Comparison of ENCODE assay signal across 11 mouse cellular contexts in the genomic region with DNA sequence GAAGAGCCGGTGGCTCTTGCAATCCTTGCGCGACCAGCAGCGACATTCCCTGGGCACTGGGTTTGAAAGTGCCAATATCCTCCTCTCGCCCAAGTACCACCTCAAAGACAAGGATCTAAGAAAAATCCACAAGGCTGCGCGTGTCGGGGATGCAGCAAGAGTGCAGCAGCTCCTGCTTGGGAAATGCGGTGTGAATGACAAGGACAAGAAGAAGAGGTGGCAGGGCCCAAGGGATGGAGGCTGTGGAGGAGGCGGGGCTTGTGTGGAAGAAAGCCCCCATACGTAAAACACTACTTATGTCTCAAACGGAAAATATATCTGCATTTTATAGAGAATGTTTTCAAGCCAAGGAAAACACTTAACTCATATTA.
DNase-seq lines count a peak whose midpoint lies in the region; ATAC-seq and TF ChIP-seq lines count a peak whose summit lies in the region.
"Had no signal": no experiment of that assay in that cellular context is flagged by ENCODE, and none has a peak within 500 bp of the region (broad histone marks: within the 10 kb centered on the region; RNA-seq: fewer than 3 reads in every experiment).

No protein-coding gene starts in this region.

- no peak for TF ChIP-seq POLR2A in cortical plate, adult 2 months (IDR thresholded peaks at IDR 0.05; ENCODE audit: extremely low read depth, insufficient read depth, low read length)

- no peaks in the 10 kb centered on the region for H3K9me3 ChIP-seq in embryonic facial prominence, embryonic 12.5 days
- no peaks in the 10 kb centered on the region for H3K9me3 ChIP-seq in hindbrain, embryonic 11.5 days (ENCODE audit: control insufficient read depth, low read length)
- no peaks in the 10 kb centered on the region for H3K9me3 ChIP-seq in midbrain, embryonic 12.5 days
- no peaks in the 10 kb centered on the region for H3K9me3 ChIP-seq in heart, embryonic 12.5 days (replicated peaks)
- no peaks in the 10 kb centered on the region for H3K9me3 ChIP-seq in liver, embryonic 11.5 days (ENCODE audit: control insufficient read depth, low read length)
- H3K9me3 ChIP-seq: limb, embryonic 15.5 days had no signal

- intact Hi-C loops in heart, postnatal 10 days (cut with DNase I), result no loop called here

- H3K9ac ChIP-seq in embryonic facial prominence, embryonic 12.5 days, result no peak overlapping the region
- no peak overlapping the region for H3K9ac ChIP-seq in hindbrain, embryonic 11.5 days (ENCODE audit: low read depth, low read length)
- H3K9ac ChIP-seq in midbrain, embryonic 12.5 days (replicated peaks), result no peak overlapping the region
- H3K9ac ChIP-seq in heart, embryonic 12.5 days, result no peak overlapping the region
- H3K9ac ChIP-seq in liver, embryonic 11.5 days (ENCODE audit: low read depth, low read length), result no peak overlapping the region
- H3K9ac ChIP-seq: limb, embryonic 15.5 days had no signal

- peak overlapping the region; percentile 32 for H3K4me2 ChIP-seq in embryonic facial prominence, embryonic 12.5 days (replicated peaks)
- H3K4me2 ChIP-seq in hindbrain, embryonic 11.5 days (replicated peaks; ENCODE audit: low read depth, low read length), result peak overlapping the region; percentile 16; the same call in 1 of the 2 replicates
- peak overlapping the region; percentile 52 for H3K4me2 ChIP-seq in midbrain, embryonic 12.5 days (replicated peaks)
- no peak overlapping the region for H3K4me2 ChIP-seq in heart, embryonic 12.5 days
- no peak overlapping the region for H3K4me2 ChIP-seq in liver, embryonic 11.5 days
- H3K4me2 ChIP-seq: limb, embryonic 15.5 days had no signal

- WGBS in embryonic facial prominence, embryonic 12.5 days, result 47% methylated on average over 12 of the region's 12 CpGs
- 53% methylated on average over 12 of the region's 12 CpGs for WGBS in hindbrain, embryonic 11.5 days
- 41% methylated on average over 12 of the region's 12 CpGs for WGBS in midbrain, embryonic 12.5 days
- WGBS in heart, embryonic 12.5 days, result 47% methylated on average over 12 of the region's 12 CpGs
- WGBS in liver, embryonic 11.5 days, result 50% methylated on average over 12 of the region's 12 CpGs

- ATAC-seq in embryonic facial prominence, embryonic 12.5 days (ENCODE audit: insufficient number of reproducible peaks, insufficient read depth, low FRiP score, low TSS enrichment), result no peak
- no peak for ATAC-seq in hindbrain, embryonic 11.5 days (ENCODE audit: low FRiP score)
- peak; percentile 27; the same call in 1 of the 2 replicates for ATAC-seq in midbrain, embryonic 12.5 days (ENCODE audit: low FRiP score, low read depth)
- ATAC-seq in heart, embryonic 12.5 days (ENCODE audit: insufficient number of reproducible peaks, low FRiP score), result no peak
- ATAC-seq in liver, embryonic 11.5 days (replicated peaks; ENCODE audit: low FRiP score), result no peak

- H3K4me1 ChIP-seq in cortical plate, adult 2 months (ENCODE audit: control insufficient read depth, insufficient read depth, low read length), result no peaks in the 10 kb centered on the region
- H3K4me1 ChIP-seq in embryonic facial prominence, embryonic 12.5 days, result no peaks in the 10 kb centered on the region
- no peaks in the 10 kb centered on the region for H3K4me1 ChIP-seq in hindbrain, embryonic 11.5 days (replicated peaks; ENCODE audit: control insufficient read depth, insufficient read depth, low read length)
- H3K4me1 ChIP-seq in midbrain, embryonic 12.5 days, result 0 out of 2 replicates have a peak, but pooled peaks cover 5% of the 10 kb centered on the region
- no peaks in the 10 kb centered on the region for H3K4me1 ChIP-seq in heart, embryonic 12.5 days (replicated peaks)
- no peaks in the 10 kb centered on the region for H3K4me1 ChIP-seq in liver, embryonic 11.5 days (replicated peaks; ENCODE audit: control insufficient read depth, insufficient read depth, low read length)
- H3K4me1 ChIP-seq: limb, embryonic 15.5 days had no signal

- no peaks in the 10 kb centered on the region for H3K27me3 ChIP-seq in embryonic facial prominence, embryonic 12.5 days
- H3K27me3 ChIP-seq in hindbrain, embryonic 11.5 days (ENCODE audit: control insufficient read depth, insufficient read depth, low read length), result no peaks in the 10 kb centered on the region
- H3K27me3 ChIP-seq in midbrain, embryonic 12.5 days, result no peaks in the 10 kb centered on the region
- no peaks in the 10 kb centered on the region; the same call in 1 of the 2 replicates for H3K27me3 ChIP-seq in heart, embryonic 12.5 days (replicated peaks)
- H3K27me3 ChIP-seq in liver, embryonic 11.5 days (replicated peaks; ENCODE audit: control insufficient read depth, insufficient read depth, low read length), result no peaks in the 10 kb centered on the region
- H3K27me3 ChIP-seq: limb, embryonic 15.5 days had no signal

- H3K27ac ChIP-seq in cortical plate, adult 2 months (ENCODE audit: insufficient read depth, low read length), result no peak overlapping the region
- H3K27ac ChIP-seq in embryonic facial prominence, embryonic 12.5 days, result no peak overlapping the region
- no peak overlapping the region for H3K27ac ChIP-seq in hindbrain, embryonic 11.5 days (ENCODE audit: low read depth, low read length)
- no peak overlapping the region for H3K27ac ChIP-seq in midbrain, embryonic 12.5 days (replicated peaks)
- H3K27ac ChIP-seq in heart, embryonic 12.5 days (ENCODE audit: poor library complexity, severe bottlenecking), result no peak overlapping the region
- H3K27ac ChIP-seq in liver, embryonic 11.5 days (ENCODE audit: low read depth, low read length), result no peak overlapping the region
- H3K27ac ChIP-seq: limb, embryonic 15.5 days had no signal

- H3K36me3 ChIP-seq in embryonic facial prominence, embryonic 12.5 days, result no peaks in the 10 kb centered on the region
- H3K36me3 ChIP-seq in hindbrain, embryonic 11.5 days (ENCODE audit: control insufficient read depth, insufficient read depth, low read length), result no peaks in the 10 kb centered on the region
- no peaks in the 10 kb centered on the region for H3K36me3 ChIP-seq in midbrain, embryonic 12.5 days
- no peaks in the 10 kb centered on the region for H3K36me3 ChIP-seq in heart, embryonic 12.5 days
- no peaks in the 10 kb centered on the region for H3K36me3 ChIP-seq in liver, embryonic 11.5 days (ENCODE audit: control insufficient read depth, insufficient read depth, low read length)
- H3K36me3 ChIP-seq: limb, embryonic 15.5 days had no signal

- TF ChIP-seq CTCF in cortical plate, adult 2 months (IDR thresholded peaks at IDR 0.05; ENCODE audit: extremely low read depth, insufficient read depth, low read length), result no peak

- peak overlapping the region; percentile 23; the same call in 1 of the 2 replicates for H3K4me3 ChIP-seq in cortical plate, adult 2 months (ENCODE audit: insufficient read depth, low read length)
- no peak overlapping the region for H3K4me3 ChIP-seq in embryonic facial prominence, embryonic 12.5 days
- no peak overlapping the region for H3K4me3 ChIP-seq in hindbrain, embryonic 11.5 days (ENCODE audit: low read depth, low read length)
- H3K4me3 ChIP-seq in midbrain, embryonic 12.5 days, result peak overlapping the region; percentile 26
- no peak overlapping the region for H3K4me3 ChIP-seq in heart, embryonic 12.5 days
- H3K4me3 ChIP-seq in liver, embryonic 11.5 days (ENCODE audit: low read depth, low read length), result no peak overlapping the region
- H3K4me3 ChIP-seq: limb, embryonic 15.5 days had no signal

- no peak for DNase-seq in hindbrain, embryonic 11.5 days (ENCODE audit: low spot score)
- no peak for DNase-seq in heart, postnatal 10 days
- no peak for DNase-seq in B cell, adult 2 months
- no peak for DNase-seq in liver, embryonic 11.5 days (ENCODE audit: low spot score)
- DNase-seq: cerebellum, adult 18-20 months; kidney, adult 9 months had no signal

Comparison
In these comparisons a context has a peak if more than half of its experiments do, and no peak if none do; other contexts are left out.
1. H3K4me3 ChIP-seq: peak in cortical plate, adult 2 months (single experiment) and midbrain, embryonic 12.5 days (single experiment); none in embryonic facial prominence, embryonic 12.5 days (single experiment), hindbrain, embryonic 11.5 days (single experiment), heart, embryonic 12.5 days (single experiment) and liver, embryonic 11.5 days (single experiment).
2. H3K4me2 ChIP-seq: peak in embryonic facial prominence, embryonic 12.5 days (single experiment), hindbrain, embryonic 11.5 days (single experiment) and midbrain, embryonic 12.5 days (single experiment); none in heart, embryonic 12.5 days (single experiment) and liver, embryonic 11.5 days (single experiment).